Mouse (Mus musculus) lung, embryonic 15.5 days (tissue): Measurements from ENCODE around the gene Oscar. TPM values are rescaled to one million over a fixed set of nuclear protein-coding genes. Genes with fewer than 3 reads are reported as not detected.
"Not testable (repeated sequence)": the region's sequence is repeated elsewhere in the genome, so short reads cannot be mapped to it uniquely, and the experiment has no call there.

Source experiments
- ATAC-seq: fragments of 200-750 bp; cut with Nextera tagmentation; 2 replicates; pipeline ENCODE4 v1.8.0; 2017; ENCODE audit warnings: moderate number of reproducible peaks, borderline replicate concordance; ENCODE audit not compliant: low FRiP score, low TSS enrichment; ENCODE audit errors: extremely low read depth
- H3K27ac ChIP-seq: fragments of 300-500 bp; sonication (generic); 2 replicates; pipeline ENCODE4 v1.5.1; 2015; ENCODE audit warnings: moderate library complexity, mild to moderate bottlenecking, inconsistent platforms
- H3K27me3 ChIP-seq: fragments of 300-500 bp; sonication (generic); 2 replicates; pipeline ENCODE4 v1.6.1; 2015; ENCODE audit warnings: inconsistent platforms
- H3K36me3 ChIP-seq: fragments of 300-500 bp; sonication (generic); 2 replicates; pipeline ENCODE4 v1.6.1; 2015; ENCODE audit warnings: inconsistent platforms
- H3K4me1 ChIP-seq: fragments of 300-500 bp; sonication (generic); 2 replicates; pipeline ENCODE4 v1.6.1; 2015; ENCODE audit warnings: inconsistent platforms
- H3K4me2 ChIP-seq: fragments of 300-500 bp; sonication (generic); 2 replicates; pipeline ENCODE4 v1.6.1; 2015; ENCODE audit warnings: inconsistent platforms, mild to moderate bottlenecking, moderate library complexity
- H3K4me3 ChIP-seq: fragments of 300-500 bp; sonication (generic); 2 replicates; pipeline ENCODE4 v1.5.1; 2015; ENCODE audit warnings: mild to moderate bottlenecking, inconsistent platforms
- H3K9ac ChIP-seq: fragments of 300-500 bp; sonication (generic); 2 replicates; pipeline ENCODE4 v1.6.1; 2015; ENCODE audit warnings: inconsistent platforms
- H3K9me3 ChIP-seq: fragments of 300-500 bp; sonication (generic); 2 replicates; pipeline ENCODE4 v1.6.1; 2016; ENCODE audit warnings: inconsistent platforms
- WGBS: fragments of 180-500 bp; shearing (Covaris S2); methylation state at CpG from one replicate; pipeline ENCODE4 v1.1.7; 2015; 5-methylcytosine and 5-hydroxymethylcytosine counted together
- polyA plus RNA-seq: library from polyadenylated mRNA; unstranded; fragments of >200 nt; fragmentation: Nextera tagmentation; extraction: Ambion mirVana; gene quantifications from 2 replicates; pipeline ENCODE4 v1.2.1, GENCODE M21; 2015

Oscar gene
- polyA plus RNA-seq, 1 experiment from 2014 or later = 0.10 TPM

- Histone ChIP-seq H3K9ac (no peak overlapping the region), H3K4me1 (no peaks in the 10 kb centered on the region), H3K27ac (no peak overlapping the region), H3K4me3 (no peak overlapping the region), H3K36me3 (no peaks in the 10 kb centered on the region), H3K4me2 (no peak overlapping the region), H3K9me3 (no peaks in the 10 kb centered on the region), H3K27me3 (no peaks in the 10 kb centered on the region)
- no peak for ATAC-seq
- 79% methylated on average over 6 of the region's 6 CpGs for WGBS
These were observed 8.6 kb downstream of the Oscar start for GRCm38 (mm10) chr7:3607391-3607790.

DNA sequence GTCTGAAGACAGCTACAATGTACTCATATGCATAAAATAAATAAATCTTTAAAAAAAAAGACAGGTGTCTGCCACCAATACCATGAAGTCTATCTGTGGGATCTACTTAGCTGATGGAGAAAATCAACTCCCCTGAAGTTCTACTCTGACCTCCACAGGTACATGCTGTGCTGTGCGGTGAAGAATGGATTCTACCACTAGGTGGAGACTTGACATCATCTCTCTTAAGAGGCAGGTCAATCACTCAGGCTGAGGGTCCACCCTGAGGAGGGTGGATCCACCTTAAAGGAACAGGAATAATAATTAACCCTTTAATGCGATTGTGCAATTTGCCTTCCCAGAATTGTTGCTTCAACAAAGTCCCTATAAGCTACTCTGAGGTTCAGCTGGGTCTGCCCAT is 9.2 kb downstream of the Oscar start:
- 0 out of 2 replicates have a peak, but pooled peaks have one; percentile 42 for ATAC-seq
- H3K36me3 ChIP-seq = no peaks in the 10 kb centered on the region
- H3K4me3 ChIP-seq = no peak overlapping the region
- no peaks in the 10 kb centered on the region for H3K9me3 ChIP-seq
- no peak overlapping the region for H3K4me2 ChIP-seq
- no peak overlapping the region for H3K27ac ChIP-seq
- no peak overlapping the region for H3K9ac ChIP-seq
- WGBS = 11% methylated on average over 2 of the region's 2 CpGs
- no peaks in the 10 kb centered on the region for H3K27me3 ChIP-seq
- no peaks in the 10 kb centered on the region for H3K4me1 ChIP-seq

DNA sequence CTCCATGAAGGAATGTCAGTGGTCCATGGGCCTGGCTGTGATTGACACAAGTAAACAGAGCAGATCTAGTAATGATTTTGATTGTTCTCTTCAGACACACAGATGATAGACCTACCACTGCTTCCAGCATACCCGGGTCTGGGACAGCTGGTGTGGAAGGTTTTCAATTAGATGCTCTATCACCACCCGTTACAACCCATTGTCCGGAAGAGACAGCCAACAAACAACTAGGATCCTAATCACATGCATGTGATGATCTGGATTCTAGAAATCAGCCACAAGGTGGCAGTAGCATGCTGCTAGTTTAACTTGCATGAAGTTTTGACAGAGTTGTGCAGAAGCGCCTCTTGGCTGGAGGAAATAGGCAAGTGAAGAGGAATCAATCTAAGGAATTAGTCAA is 14.8 kb downstream of the Oscar start:
- no peak overlapping the region for H3K4me2 ChIP-seq
- 7% methylated on average over 4 of the region's 4 CpGs for WGBS
- no peak overlapping the region for H3K4me3 ChIP-seq
- H3K4me1 ChIP-seq = no peaks in the 10 kb centered on the region
- no peak for ATAC-seq
- H3K27ac ChIP-seq = no peak overlapping the region
- no peaks in the 10 kb centered on the region for H3K36me3 ChIP-seq
- no peaks in the 10 kb centered on the region for H3K9me3 ChIP-seq
- H3K9ac ChIP-seq = no peak overlapping the region
- no peaks in the 10 kb centered on the region for H3K27me3 ChIP-seq

- H3K4me2 ChIP-seq, H3K4me1 ChIP-seq, H3K36me3 ChIP-seq, H3K27me3 ChIP-seq, H3K4me3 ChIP-seq, ATAC-seq, H3K9ac ChIP-seq, H3K9me3 ChIP-seq, H3K27ac ChIP-seq: not testable (repeated sequence)
- 61% methylated on average over 1 of the region's 1 CpGs for WGBS
These were observed 18.2 kb downstream of the Oscar start for GRCm38 (mm10) chr7:3597755-3598154.

DNA sequence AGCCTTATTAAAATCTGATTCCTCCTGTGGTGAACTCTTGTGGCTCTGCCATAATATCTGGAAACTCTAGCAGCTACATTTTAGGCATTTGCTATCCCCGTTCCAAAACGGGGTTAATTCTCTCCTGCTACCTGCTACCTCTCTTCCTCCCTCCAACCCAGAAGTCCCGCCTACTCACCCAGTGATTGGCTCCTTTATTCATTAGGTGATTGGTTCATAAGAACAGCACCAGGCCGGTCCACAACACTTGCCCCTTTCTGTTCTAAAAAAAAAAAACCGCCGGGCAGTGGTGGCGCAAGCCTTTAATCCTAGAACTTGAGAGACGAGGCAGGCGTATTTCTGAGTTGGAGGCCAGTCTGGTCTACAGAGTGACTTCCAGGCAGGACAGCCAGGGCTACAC is 20.8 kb downstream of the Oscar start:
- no peak overlapping the region for H3K9ac ChIP-seq
- peak overlapping the region; percentile 34; the same call in 1 of the 2 replicates for H3K4me2 ChIP-seq
- H3K4me1 ChIP-seq = no peaks in the 10 kb centered on the region
- no peaks in the 10 kb centered on the region for H3K9me3 ChIP-seq
- no peak overlapping the region for H3K27ac ChIP-seq
- no peaks in the 10 kb centered on the region for H3K36me3 ChIP-seq
- ATAC-seq = no peak
- H3K4me3 ChIP-seq = no peak overlapping the region
- 11% methylated on average over 9 of the region's 9 CpGs for WGBS
- no peaks in the 10 kb centered on the region for H3K27me3 ChIP-seq

- no peaks in the 10 kb centered on the region for H3K27me3 ChIP-seq
These were observed 21.3 kb downstream of the Oscar start for GRCm38 (mm10) chr7:3594686-3595085.

GRCm38 (mm10) chr7:3593855-3594254 is 22.1 kb downstream of the Oscar start:
- H3K4me1 ChIP-seq = no peaks in the 10 kb centered on the region
- no peak overlapping the region for H3K4me2 ChIP-seq
- no peak for ATAC-seq
- no peak overlapping the region for H3K27ac ChIP-seq
- no peaks in the 10 kb centered on the region for H3K27me3 ChIP-seq
- H3K4me3 ChIP-seq = no peak overlapping the region
- H3K36me3 ChIP-seq = no peaks in the 10 kb centered on the region
- no peak overlapping the region for H3K9ac ChIP-seq
- no peaks in the 10 kb centered on the region for H3K9me3 ChIP-seq

More at GRCm38 (mm10) chr7:3594686-3595085, 21.3 kb downstream of the Oscar start:
- WGBS = 23% methylated on average over 5 of the region's 5 CpGs
- Histone ChIP-seq H3K9me3 (no peaks in the 10 kb centered on the region), H3K4me1 (no peaks in the 10 kb centered on the region), H3K27ac (no peak overlapping the region), H3K4me3 (no peak overlapping the region), H3K36me3 (no peaks in the 10 kb centered on the region), H3K4me2 (peak overlapping the region; percentile 34; the same call in 1 of the 2 replicates), H3K9ac (no peak overlapping the region)
- no peak for ATAC-seq

DNA sequence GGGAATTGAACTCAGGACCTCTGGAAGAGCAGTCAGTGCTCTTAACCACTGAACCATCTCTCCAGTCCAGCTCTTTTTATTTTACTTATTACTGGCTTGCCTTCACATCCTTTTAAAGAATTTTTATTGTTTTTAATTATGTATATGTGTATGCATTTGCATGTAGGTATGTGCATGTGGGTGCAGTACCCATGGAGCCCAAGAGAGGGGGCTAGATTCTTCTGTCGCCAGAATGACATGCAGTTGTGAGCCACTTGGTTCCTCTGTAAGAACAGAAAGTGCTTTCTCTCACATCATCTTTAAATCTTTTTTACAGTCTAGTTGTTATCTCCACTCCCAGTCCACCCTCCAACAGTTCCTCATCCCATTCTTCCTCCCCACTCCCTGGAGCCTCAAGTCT is 24.4 kb downstream of the Oscar start:
- H3K27ac ChIP-seq = no peak overlapping the region
- ATAC-seq = no peak
- whole genome bisulfite sequencing = 79% methylated on average over 1 of the region's 1 CpGs

GRCm38 (mm10) chr7:3590550-3590949 is 25.4 kb downstream of the Oscar start:
- no peaks in the 10 kb centered on the region for H3K27me3 ChIP-seq
- 86% methylated on average over 3 of the region's 3 CpGs for WGBS
- no peaks in the 10 kb centered on the region for H3K36me3 ChIP-seq
- no peak overlapping the region for H3K27ac ChIP-seq
- no peak for ATAC-seq
- no peaks in the 10 kb centered on the region for H3K9me3 ChIP-seq
- no peaks in the 10 kb centered on the region for H3K4me1 ChIP-seq
- no peak overlapping the region for H3K9ac ChIP-seq
- no peak overlapping the region for H3K4me2 ChIP-seq
- H3K4me3 ChIP-seq = no peak overlapping the region

More for the DNA sequence above, 24.4 kb downstream of the Oscar start:
- no peaks in the 10 kb centered on the region for H3K9me3 ChIP-seq
- no peaks in the 10 kb centered on the region for H3K36me3 ChIP-seq
- H3K4me3 ChIP-seq = no peak overlapping the region
- no peak overlapping the region for H3K4me2 ChIP-seq
- no peak overlapping the region for H3K9ac ChIP-seq
- H3K4me1 ChIP-seq = no peaks in the 10 kb centered on the region
- no peaks in the 10 kb centered on the region for H3K27me3 ChIP-seq

DNA sequence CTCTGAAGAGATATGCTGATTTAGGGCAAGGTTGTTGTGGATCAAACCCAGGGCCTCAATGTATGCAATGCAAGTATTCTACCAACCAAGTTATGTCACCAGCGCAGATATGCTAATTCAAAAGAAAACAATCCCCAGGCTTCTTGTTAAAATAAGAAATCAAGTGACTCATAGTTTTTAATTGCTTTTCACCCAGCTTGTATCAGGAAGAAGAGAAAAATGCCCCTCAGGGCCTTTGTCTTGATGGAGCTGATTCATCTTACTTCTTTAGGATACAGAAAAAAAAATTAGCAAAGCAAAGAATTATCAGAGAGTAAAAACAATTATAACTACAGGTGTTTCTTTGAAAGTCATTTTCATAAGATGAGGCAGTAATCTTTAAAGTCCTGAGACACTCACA is 28.7 kb downstream of the Oscar start:
- Histone ChIP-seq H3K27me3 (no peaks in the 10 kb centered on the region), H3K4me1 (no peaks in the 10 kb centered on the region), H3K9ac (no peak overlapping the region), H3K27ac (no peak overlapping the region), H3K9me3 (no peaks in the 10 kb centered on the region), H3K36me3 (no peaks in the 10 kb centered on the region), H3K4me3 (no peak overlapping the region), H3K4me2 (no peak overlapping the region)
- no peak for ATAC-seq
- 72% methylated on average over 1 of the region's 1 CpGs for WGBS

DNA sequence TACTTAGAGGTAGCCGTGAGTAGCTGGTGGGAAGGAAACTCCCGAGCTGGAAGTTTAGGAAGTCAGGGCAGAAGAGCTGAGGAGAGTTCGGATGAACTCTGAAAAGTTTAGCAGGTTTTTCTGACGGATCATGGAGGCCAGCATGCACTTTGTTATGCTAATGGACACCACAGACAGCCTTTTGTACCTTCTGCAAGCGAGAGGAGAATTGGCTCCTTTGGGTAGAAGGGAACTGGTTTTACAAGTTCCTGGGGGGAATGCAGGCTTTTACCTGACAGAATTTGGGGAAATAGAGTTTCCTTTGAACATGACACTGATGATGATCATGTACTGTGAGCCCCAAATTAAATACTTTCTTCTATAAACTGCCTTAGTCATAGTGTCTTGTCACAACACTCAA is 29.7 kb downstream of the Oscar start:
- Histone ChIP-seq H3K4me3 (no peak overlapping the region), H3K4me1 (no peaks in the 10 kb centered on the region), H3K4me2 (no peak overlapping the region), H3K9me3 (no peaks in the 10 kb centered on the region), H3K27me3 (no peaks in the 10 kb centered on the region), H3K36me3 (no peaks in the 10 kb centered on the region), H3K9ac (no peak overlapping the region), H3K27ac (no peak overlapping the region)
- ATAC-seq = no peak
- 8% methylated on average over 5 of the region's 5 CpGs for WGBS

DNA sequence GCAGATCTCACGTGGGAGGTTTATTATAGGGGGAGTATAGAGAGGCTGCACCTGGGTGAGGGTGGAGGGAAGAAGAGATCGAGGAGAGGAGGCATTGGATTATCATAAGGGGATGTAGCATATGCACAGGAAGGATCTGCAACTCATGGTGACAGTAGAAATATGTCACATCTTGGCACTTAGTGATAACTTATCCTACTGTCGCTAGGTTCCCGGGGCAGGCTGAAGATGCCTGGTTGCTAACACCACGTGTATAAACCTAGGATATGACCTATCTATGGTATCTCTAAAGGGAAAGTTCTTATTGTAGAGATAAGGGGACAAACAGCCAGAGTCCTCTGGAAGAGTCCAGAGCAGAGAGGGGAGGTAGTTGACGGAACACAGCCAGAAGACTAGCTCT is 30.2 kb downstream of the Oscar start:
- no peaks in the 10 kb centered on the region for H3K36me3 ChIP-seq
- no peaks in the 10 kb centered on the region for H3K9me3 ChIP-seq
- no peak overlapping the region for H3K4me3 ChIP-seq
- no peaks in the 10 kb centered on the region for H3K27me3 ChIP-seq
- WGBS = 7% methylated on average over 6 of the region's 6 CpGs
- H3K9ac ChIP-seq = no peak overlapping the region
- no peaks in the 10 kb centered on the region for H3K4me1 ChIP-seq
- no peak for ATAC-seq
- H3K27ac ChIP-seq = no peak overlapping the region
- no peak overlapping the region for H3K4me2 ChIP-seq

DNA sequence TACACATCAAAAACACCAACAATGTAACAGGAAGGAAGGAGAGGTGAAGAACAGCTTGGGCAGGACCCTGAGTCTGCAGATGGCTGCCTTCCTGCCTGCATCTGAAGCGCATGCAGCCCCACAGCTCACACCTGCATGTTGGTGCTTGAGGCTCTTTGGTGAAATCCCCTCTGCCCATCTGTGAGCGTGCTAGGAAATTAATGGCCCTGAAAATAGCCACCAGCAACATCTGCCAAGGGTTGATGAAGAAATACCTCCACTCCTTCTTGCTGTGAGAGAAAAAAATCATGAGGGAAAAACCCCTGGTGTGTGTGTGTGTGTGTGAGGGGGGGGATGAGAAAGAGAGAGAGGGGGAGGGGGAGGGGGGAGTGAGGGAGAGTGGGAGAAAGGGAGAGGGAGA is 35.9 kb downstream of the Oscar start:
- Histone ChIP-seq H3K9ac (no peak overlapping the region), H3K36me3 (no peaks in the 10 kb centered on the region), H3K9me3 (no peaks in the 10 kb centered on the region), H3K27ac (no peak overlapping the region), H3K4me2 (no peak overlapping the region), H3K27me3 (no peaks in the 10 kb centered on the region), H3K4me1 (no peaks in the 10 kb centered on the region), H3K4me3 (no peak overlapping the region)
- WGBS = 68% methylated on average over 2 of the region's 2 CpGs
- no peak for ATAC-seq
